Mouse (Mus musculus): ENCODE data around the gene Atp5k.

The Atp5k gene

GRCm38 (mm10) chr5:108436101-108436500, 1.9 kb upstream of the Atp5k start:
- in situ Hi-C loops (cut with MboI, MseI): no loop called here

GRCm38 (mm10) chr5:108431196-108431595, 3.1 kb downstream of the Atp5k start:
- in situ Hi-C loops (cut with MboI, MseI): no loop called here

- in situ Hi-C loops (cut with MboI, MseI): no loop called here
Observed at GRCm38 (mm10) chr5:108427186-108427585, 7.1 kb downstream of the Atp5k start.

GRCm38 (mm10) chr5:108423427-108423826, 10.8 kb downstream of the Atp5k start:
- in situ Hi-C loops (cut with MboI, MseI): no loop called here

GRCm38 (mm10) chr5:108422741-108423140, 11.5 kb downstream of the Atp5k start:
- in situ Hi-C loops (cut with MboI, MseI): no loop called here

- in situ Hi-C loops (cut with MboI, MseI): no loop called here
Observed at GRCm38 (mm10) chr5:108414711-108415110, 19.5 kb downstream of the Atp5k start.

GRCm38 (mm10) chr5:108406977-108407376, 27.3 kb downstream of the Atp5k start:
- in situ Hi-C loops (cut with MboI, MseI): no loop called here

- in situ Hi-C loops (cut with MboI, MseI): no loop called here
Observed at GRCm38 (mm10) chr5:108405460-108405859, 28.8 kb downstream of the Atp5k start.

- in situ Hi-C loops (cut with MboI, MseI): no loop called here
Observed at GRCm38 (mm10) chr5:108403453-108403852, 30.8 kb downstream of the Atp5k start.

GRCm38 (mm10) chr5:108389744-108390143, 44.5 kb downstream of the Atp5k start:
- in situ Hi-C loops (cut with MboI, MseI): no loop called here

GRCm38 (mm10) chr5:108388201-108388600, 46.0 kb downstream of the Atp5k start, which contains the start of gene Pde6b:
Gene Pde6b, plus strand, starts transcription at chr5:108388391.
- in situ Hi-C loops (cut with MboI, MseI): no loop called here

- in situ Hi-C loops (cut with MboI, MseI): no loop called here
Observed at GRCm38 (mm10) chr5:108386449-108386848, 47.8 kb downstream of the Atp5k start.

- in situ Hi-C loops (cut with MboI, MseI): no loop called here
Observed at GRCm38 (mm10) chr5:108385632-108386031, 48.6 kb downstream of the Atp5k start.

All from T-helper 2 cell (primary cell).